Mouse (Mus musculus): ENCODE data around the gene Rhbdl1. TPM values are rescaled to one million over a fixed set of nuclear protein-coding genes. Genes with fewer than 3 reads are reported as not detected.
"Not testable (repeated sequence)": the region's sequence is repeated elsewhere in the genome, so short reads cannot be mapped to it uniquely, and the experiment has no call there.

Rhbdl1 gene
- total RNA-seq, 1 experiment: 1.1 TPM

DNA sequence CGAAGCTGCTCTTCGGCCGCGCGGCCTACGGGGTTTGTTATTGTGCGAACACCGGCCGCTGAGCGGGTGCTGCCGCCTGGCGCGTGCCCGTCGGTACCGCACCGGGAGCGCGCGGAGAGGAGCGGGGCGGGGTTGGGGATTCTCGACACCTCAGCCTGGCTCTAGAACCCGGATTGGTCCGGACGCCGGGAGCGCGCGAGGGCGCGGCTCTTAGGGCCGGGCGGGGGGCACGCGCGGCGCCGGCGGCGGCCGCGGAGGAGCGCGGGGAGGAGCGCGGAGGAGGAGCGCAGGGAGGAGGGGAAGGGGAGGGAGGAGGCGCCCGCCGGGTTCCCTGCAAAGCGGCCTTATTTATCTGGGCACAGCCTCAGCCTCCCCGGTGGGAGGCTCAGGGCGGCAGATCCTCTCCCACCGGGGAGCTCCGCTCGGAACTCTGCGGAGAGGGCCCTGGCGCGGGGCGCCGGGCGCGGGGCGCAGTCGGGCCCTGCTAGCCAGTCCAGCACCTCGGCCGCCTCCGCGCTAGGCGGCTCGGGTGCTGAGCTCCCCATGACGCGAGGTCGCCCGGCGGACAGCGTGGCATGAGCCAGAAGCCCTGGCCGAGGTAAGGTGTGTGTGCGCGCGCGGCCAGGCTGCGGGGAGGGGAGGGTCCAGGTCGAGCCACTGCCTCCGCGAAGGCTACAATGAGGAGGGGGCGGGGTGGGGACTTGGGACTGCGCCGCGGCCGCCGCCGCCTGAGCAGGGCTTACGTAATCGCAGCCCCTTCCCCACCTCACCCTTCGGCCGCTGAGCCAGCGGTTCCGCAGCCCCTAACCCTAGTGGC, 28.1 kb downstream of the Rhbdl1 start, which contains the start of gene Fbxl16:
Gene Fbxl16, plus strand, starts transcription at position 297 of the 817 bp plus-strand sequence.
- TF ChIP-seq MAFK (IDR thresholded peaks at IDR 0.05; ENCODE audit: insufficient read depth, low read depth, low read length): no peak
- TF ChIP-seq ZNF384 (IDR thresholded peaks at IDR 0.05; ENCODE audit: low read depth, low read length): no peak
- in situ Hi-C loops (cut with MboI; ENCODE audit: low sequenced_read_pairs in 2 of 2, unreplicated experiment in 2 of 2): no loop called here
- H3K4me1 ChIP-seq (ENCODE audit: control insufficient read depth in 2 of 2, insufficient read depth in 2 of 2, low read length in 2 of 2, poor library complexity in 1 of 2): peaks cover 0 to 5% of the 10 kb centered on the region in 2 experiments; a peak in 2 of 4 replicates
- H3K4me3 ChIP-seq (ENCODE audit: insufficient read depth in 1 of 2, low read depth in 1 of 2, low read length in 2 of 2, poor library complexity in 1 of 2, severe bottlenecking in 1 of 2): peak within 1 kb of the TSS; percentile 68 to 76
- DNase-seq (ENCODE audit: low read depth, low spot score): no peak
- no peak within 1 kb of the TSS for H3K27ac ChIP-seq (ENCODE audit: insufficient read depth, low read depth, low read length, poor library complexity, severe bottlenecking)
- H3K9ac ChIP-seq (ENCODE audit: insufficient read depth, low read depth, low read length, poor library complexity, severe bottlenecking): peak within 1 kb of the TSS; percentile 69
- H3K36me3 ChIP-seq (ENCODE audit: control insufficient read depth, insufficient read depth, low read length, poor library complexity, severe bottlenecking): no peaks in the 10 kb centered on the region
- H3K9me3 ChIP-seq (ENCODE audit: control insufficient read depth, insufficient read depth, low read depth, low read length): no peaks in the 10 kb centered on the region

DNA sequence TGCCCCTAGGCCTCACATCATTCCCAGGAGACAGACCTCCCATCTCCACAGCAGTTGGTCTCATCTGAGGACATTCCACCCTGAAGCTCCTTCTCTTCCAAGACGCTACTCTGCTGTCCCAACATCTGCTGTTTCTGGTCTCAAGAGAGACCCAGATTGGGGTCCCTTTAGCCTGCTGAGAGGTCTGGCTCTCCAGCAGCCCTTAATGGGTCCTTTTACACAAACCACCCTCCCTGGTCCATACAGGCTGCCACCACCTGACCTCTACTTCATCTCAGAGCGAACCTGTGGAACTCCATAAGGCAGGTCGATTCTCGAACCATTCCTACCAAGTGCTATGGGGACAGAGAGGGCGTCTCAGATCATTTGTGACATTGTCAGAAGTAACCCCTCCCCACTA, 29.1 kb downstream of the Rhbdl1 start:
- Histone ChIP-seq H3K36me3 (ENCODE audit: control insufficient read depth, insufficient read depth, low read length, poor library complexity, severe bottlenecking) (no peaks in the 10 kb centered on the region), H3K4me3 (ENCODE audit: insufficient read depth in 1 of 2, low read depth in 1 of 2, low read length in 2 of 2, poor library complexity in 1 of 2, severe bottlenecking in 1 of 2) (peak overlapping the region; percentile 68 to 76; a peak in 2 of 4 replicates), H3K4me1 (ENCODE audit: control insufficient read depth in 2 of 2, insufficient read depth in 2 of 2, low read length in 2 of 2, poor library complexity in 1 of 2) (peaks cover 0 to 8% of the 10 kb centered on the region in 2 experiments; a peak in 2 of 4 replicates), H3K9ac (ENCODE audit: insufficient read depth, low read depth, low read length, poor library complexity, severe bottlenecking) (no peak overlapping the region), H3K27ac (ENCODE audit: insufficient read depth, low read depth, low read length, poor library complexity, severe bottlenecking) (no peak overlapping the region), H3K9me3 (ENCODE audit: control insufficient read depth, insufficient read depth, low read depth, low read length) (no peaks in the 10 kb centered on the region)
- DNase-seq (ENCODE audit: low read depth, low spot score): no peak
- TF ChIP-seq ZNF384 (IDR thresholded peaks at IDR 0.05; ENCODE audit: low read depth, low read length) (no peak), CHD2 (IDR thresholded peaks at IDR 0.05; ENCODE audit: low read depth, low read length) (no peak), HCFC1 (IDR thresholded peaks at IDR 0.05; ENCODE audit: borderline replicate concordance, insufficient read depth, low read length) (no peak), ZC3H11A (IDR thresholded peaks at IDR 0.05; ENCODE audit: borderline replicate concordance, low read depth, low read length) (no peak), MAFK (IDR thresholded peaks at IDR 0.05; ENCODE audit: insufficient read depth, low read depth, low read length) (no peak)
- in situ Hi-C loops (cut with MboI; ENCODE audit: low sequenced_read_pairs in 2 of 2, unreplicated experiment in 2 of 2): no loop called here

DNA sequence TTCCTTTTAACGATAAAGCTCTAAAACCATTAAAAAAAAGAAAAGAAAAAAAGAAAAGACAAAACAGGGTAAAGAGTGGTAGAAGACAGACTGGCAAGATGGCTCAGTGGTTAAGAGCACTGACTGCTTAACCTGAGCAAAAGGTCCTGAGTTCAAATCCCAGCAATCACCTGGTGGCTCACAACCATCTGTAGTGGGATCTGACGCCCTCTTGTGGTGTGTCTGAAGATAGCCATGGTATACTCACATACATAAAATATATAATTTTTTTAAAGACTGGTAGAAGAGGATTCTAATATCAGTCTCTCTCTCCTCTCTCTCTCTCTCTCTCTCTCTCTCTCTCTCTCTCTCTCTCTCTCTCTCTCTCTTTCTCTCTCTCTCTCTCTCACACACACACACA, 29.6 kb downstream of the Rhbdl1 start:
- H3K27ac ChIP-seq (ENCODE audit: insufficient read depth, low read depth, low read length, poor library complexity, severe bottlenecking); H3K9ac ChIP-seq (ENCODE audit: insufficient read depth, low read depth, low read length, poor library complexity, severe bottlenecking); in situ Hi-C loops (cut with MboI; ENCODE audit: low sequenced_read_pairs in 2 of 2, unreplicated experiment in 2 of 2); H3K36me3 ChIP-seq (ENCODE audit: control insufficient read depth, insufficient read depth, low read length, poor library complexity, severe bottlenecking); H3K4me1 ChIP-seq (ENCODE audit: control insufficient read depth in 2 of 2, insufficient read depth in 2 of 2, low read length in 2 of 2, poor library complexity in 1 of 2); H3K9me3 ChIP-seq (ENCODE audit: control insufficient read depth, insufficient read depth, low read depth, low read length); H3K4me3 ChIP-seq (ENCODE audit: insufficient read depth in 1 of 2, low read depth in 1 of 2, low read length in 2 of 2, poor library complexity in 1 of 2, severe bottlenecking in 1 of 2); DNase-seq (ENCODE audit: low read depth, low spot score): not testable (repeated sequence)

DNA sequence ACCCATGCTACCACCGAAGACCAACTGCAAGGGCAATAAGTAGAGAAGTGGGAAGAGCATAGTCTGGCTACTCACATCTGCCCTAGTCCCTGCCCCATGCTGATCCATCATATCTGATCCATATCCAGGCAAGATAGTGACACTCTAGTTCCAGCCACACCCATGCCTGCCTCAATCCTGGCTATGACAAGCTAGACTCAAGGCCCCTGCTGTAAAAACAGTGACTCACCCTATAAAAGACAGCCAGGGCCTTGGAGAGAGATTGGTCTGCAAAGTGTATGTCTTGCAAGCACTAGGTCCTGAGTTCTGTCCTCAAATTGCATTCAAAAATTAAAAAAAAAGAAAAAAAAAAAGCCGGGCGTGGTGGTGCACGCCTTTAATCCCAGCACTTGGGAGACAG, 30.6 kb downstream of the Rhbdl1 start:
- in situ Hi-C loops (cut with MboI; ENCODE audit: low sequenced_read_pairs in 2 of 2, unreplicated experiment in 2 of 2): no loop called here
- DNase-seq (ENCODE audit: low read depth, low spot score): no peak
- Histone ChIP-seq H3K27ac (ENCODE audit: insufficient read depth, low read depth, low read length, poor library complexity, severe bottlenecking) (no peak overlapping the region), H3K4me3 (ENCODE audit: insufficient read depth in 1 of 2, low read depth in 1 of 2, low read length in 2 of 2, poor library complexity in 1 of 2, severe bottlenecking in 1 of 2) (no peak overlapping the region), H3K4me1 (ENCODE audit: control insufficient read depth in 2 of 2, insufficient read depth in 2 of 2, low read length in 2 of 2, poor library complexity in 1 of 2) (peaks cover 0 to 8% of the 10 kb centered on the region in 2 experiments; a peak in 2 of 4 replicates), H3K9ac (ENCODE audit: insufficient read depth, low read depth, low read length, poor library complexity, severe bottlenecking) (no peak overlapping the region), H3K36me3 (ENCODE audit: control insufficient read depth, insufficient read depth, low read length, poor library complexity, severe bottlenecking) (no peaks in the 10 kb centered on the region), H3K9me3 (ENCODE audit: control insufficient read depth, insufficient read depth, low read depth, low read length) (no peaks in the 10 kb centered on the region)
- TF ChIP-seq MAFK (IDR thresholded peaks at IDR 0.05; ENCODE audit: insufficient read depth, low read depth, low read length): no peak
- TF ChIP-seq HCFC1 (IDR thresholded peaks at IDR 0.05; ENCODE audit: borderline replicate concordance, insufficient read depth, low read length): no peak
- TF ChIP-seq CHD2 (IDR thresholded peaks at IDR 0.05; ENCODE audit: low read depth, low read length): no peak
- no peak for TF ChIP-seq ZC3H11A (IDR thresholded peaks at IDR 0.05; ENCODE audit: borderline replicate concordance, low read depth, low read length)
- no peak for TF ChIP-seq ZNF384 (IDR thresholded peaks at IDR 0.05; ENCODE audit: low read depth, low read length)

All from ES-E14 (cell line).